Mouse (Mus musculus) kidney, adult 2 months (tissue): ENCODE results near the gene Efhc1. TPM values are rescaled to one million over a fixed set of nuclear protein-coding genes. Genes with fewer than 3 reads are reported as not detected.

ENCODE experiments used
- DNase-seq: peaks from one replicate; pipeline ENCODE4 v3.0.0; 2021
- H3K27ac ChIP-seq: fragments of 200-500 bp; 2 replicates; pipeline ENCODE4 v1.5.1; 2012; ENCODE audit warnings: low read depth, low read length, control low read depth, inconsistent platforms; ENCODE audit not compliant: insufficient read depth
- H3K27me3 ChIP-seq: fragments of 200-500 bp; replicated peaks from 2 replicates; pipeline ENCODE4 v1.6.1; 2012; ENCODE audit warnings: mild to moderate bottlenecking, moderate library complexity, low read length, inconsistent platforms; ENCODE audit not compliant: control insufficient read depth, insufficient read depth
- H3K36me3 ChIP-seq: fragments of 200-500 bp; 2 replicates; pipeline ENCODE4 v1.6.1; 2012; ENCODE audit warnings: mild to moderate bottlenecking, moderate library complexity, low read length, inconsistent platforms; ENCODE audit not compliant: control insufficient read depth, insufficient read depth
- H3K4me1 ChIP-seq: fragments of 200-500 bp; 2 replicates; pipeline ENCODE4 v1.6.1; 2011; ENCODE audit warnings: low read length; ENCODE audit not compliant: control insufficient read depth, insufficient read depth
- H3K4me3 ChIP-seq: fragments of 200-500 bp; 2 replicates; pipeline ENCODE4 v1.5.1; 2011; ENCODE audit warnings: mild to moderate bottlenecking, low read depth, low read length, control low read depth; ENCODE audit not compliant: insufficient read depth
- CTCF ChIP-seq: fragments of 200-500 bp; conservative IDR thresholded peaks from 2 replicates; pipeline ENCODE4 v1.5.1; 2011; ENCODE audit warnings: low read depth, mild to moderate bottlenecking, control low read depth, low read length, moderate library complexity, mixed read lengths; ENCODE audit not compliant: insufficient read depth, insufficient read length
- POLR2A ChIP-seq: fragments of 200-500 bp; IDR thresholded peaks from one replicate; pipeline ENCODE4 v1.6.1; 2011; ENCODE audit warnings: low read depth, low read length, control low read depth
- WGBS: fragments of 180-500 bp; shearing (Covaris S2); methylation state at CpG from one replicate; pipeline ENCODE4 v1.1.7; 2018; 5-methylcytosine and 5-hydroxymethylcytosine counted together
- polyA plus RNA-seq: library from polyadenylated mRNA; depleted of rRNA; stranded (reverse); fragments of >200 nt; gene quantifications from 2 replicates; pipeline ENCODE4 v1.2.3, GENCODE M21; 2012; rRNA removed

Efhc1 gene
- polyA plus RNA-seq, 1 experiment, result 0.48 TPM

DNA sequence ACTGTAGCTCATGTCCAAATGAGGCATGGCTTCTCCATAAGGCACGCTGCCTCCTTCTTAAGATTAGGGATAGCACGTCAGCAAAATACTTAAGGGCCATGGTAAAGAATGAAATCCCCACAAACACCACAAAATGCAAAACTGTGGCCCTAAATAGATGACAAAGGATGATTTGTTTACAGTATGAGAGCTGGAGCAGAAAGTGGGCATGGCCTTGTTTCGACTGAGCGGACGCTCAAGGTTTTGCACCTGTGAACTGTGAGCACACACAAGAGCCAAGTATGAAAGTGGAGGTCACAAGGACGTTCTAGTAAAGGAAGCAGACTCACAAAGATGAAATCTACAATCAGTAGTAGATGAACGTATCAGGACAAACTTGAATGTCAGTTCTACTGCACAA, 88.7 kb downstream of the Efhc1 start:
- Histone ChIP-seq H3K27me3 (no peaks in the 10 kb centered on the region), H3K4me1 (no peaks in the 10 kb centered on the region), H3K27ac (no peak overlapping the region), H3K4me3 (no peak overlapping the region), H3K36me3 (no peaks in the 10 kb centered on the region)
- TF ChIP-seq CTCF, result no peak
- TF ChIP-seq POLR2A, result no peak
- WGBS, result 76% methylated on average over 7 of the region's 7 CpGs
- DNase-seq, result no peak

Other genes starting within 250 kb of the Efhc1 start
- not detected in 2 replicates for gene Il17a, start 220.7 kb upstream of the Efhc1 start, polyA plus RNA-seq
- 0.80 and 1.9 TPM in 2 replicates for gene Il17f, start 161.0 kb upstream of the Efhc1 start, polyA plus RNA-seq
- 3.3 and 5.6 TPM in 2 replicates for gene Mcm3, start 131.3 kb upstream of the Efhc1 start, polyA plus RNA-seq
- gene Paqr8, start 61.0 kb upstream of the Efhc1 start, polyA plus RNA-seq, result 2.6 and 2.8 TPM in 2 replicates
- 4.2 and 4.9 TPM in 2 replicates for gene Tram2, start 127.6 kb downstream of the Efhc1 start, polyA plus RNA-seq